Mouse (Mus musculus) hindbrain, embryonic 14.5 days (tissue): Measurements from ENCODE around the gene Dach1. TPM values are rescaled to one million over a fixed set of nuclear protein-coding genes. Genes with fewer than 3 reads are reported as not detected.

ENCODE experiments used
- ATAC-seq: fragments of 200-750 bp; cut with Nextera tagmentation; 2 replicates; pipeline ENCODE4 v1.8.0; 2017; ENCODE audit warnings: moderate number of reproducible peaks, mild to moderate bottlenecking, moderate TSS enrichment, moderate library complexity; ENCODE audit not compliant: low FRiP score
- DNase-seq: peaks from one replicate; pipeline ENCODE4 v3.0.0-alpha.2; 2015; ENCODE audit warnings: low spot score
- H3K27ac ChIP-seq: fragments of 300-500 bp; sonication (generic); 2 replicates; pipeline ENCODE4 v1.5.1; 2014; ENCODE audit warnings: mild to moderate bottlenecking, moderate library complexity
- H3K27me3 ChIP-seq: fragments of 300-500 bp; sonication (generic); 2 replicates; pipeline ENCODE4 v1.6.1; 2014; ENCODE audit warnings: mild to moderate bottlenecking, low read length, mixed read lengths; ENCODE audit not compliant: control insufficient read depth, insufficient read depth
- H3K36me3 ChIP-seq: fragments of 300-500 bp; sonication (generic); replicated peaks from 2 replicates; pipeline ENCODE4 v1.6.1; 2014; ENCODE audit not compliant: control insufficient read depth, insufficient read depth
- H3K4me1 ChIP-seq: fragments of 300-500 bp; sonication (generic); replicated peaks from 2 replicates; pipeline ENCODE4 v1.6.1; 2014; ENCODE audit warnings: antibody characterized with exemption, low read length, mixed read lengths; ENCODE audit not compliant: control insufficient read depth, insufficient read depth
- H3K4me2 ChIP-seq: fragments of 300-500 bp; sonication (generic); replicated peaks from 2 replicates; pipeline ENCODE4 v1.6.1; 2014; ENCODE audit warnings: mild to moderate bottlenecking, moderate library complexity
- H3K4me3 ChIP-seq: fragments of 300-500 bp; sonication (generic); replicated peaks from 2 replicates; pipeline ENCODE4 v1.5.1; 2014; ENCODE audit warnings: mild to moderate bottlenecking, low read length
- H3K9ac ChIP-seq: fragments of 300-500 bp; sonication (generic); 2 replicates; pipeline ENCODE4 v1.6.1; 2014
- H3K9me3 ChIP-seq: fragments of 300-500 bp; sonication (generic); 2 replicates; pipeline ENCODE4 v1.6.1; 2016; ENCODE audit warnings: low read length; ENCODE audit not compliant: control insufficient read depth
- WGBS: fragments of 180-500 bp; shearing (Covaris S2); extraction: QIAGEN DNeasy Blood & Tissue Kit; methylation state at CpG from one replicate; pipeline ENCODE4 v1.1.7; 2014; 5-methylcytosine and 5-hydroxymethylcytosine counted together
- polyA plus RNA-seq: library from polyadenylated mRNA; unstranded; fragments of >200 nt; fragmentation: Nextera tagmentation; extraction: Ambion mirVana; gene quantifications from 2 replicates; pipeline ENCODE4 v1.2.1, GENCODE M21; 2014

The Dach1 gene
- polyA plus RNA-seq, 1 experiment from 2014 or later = 24.7 TPM

DNA sequence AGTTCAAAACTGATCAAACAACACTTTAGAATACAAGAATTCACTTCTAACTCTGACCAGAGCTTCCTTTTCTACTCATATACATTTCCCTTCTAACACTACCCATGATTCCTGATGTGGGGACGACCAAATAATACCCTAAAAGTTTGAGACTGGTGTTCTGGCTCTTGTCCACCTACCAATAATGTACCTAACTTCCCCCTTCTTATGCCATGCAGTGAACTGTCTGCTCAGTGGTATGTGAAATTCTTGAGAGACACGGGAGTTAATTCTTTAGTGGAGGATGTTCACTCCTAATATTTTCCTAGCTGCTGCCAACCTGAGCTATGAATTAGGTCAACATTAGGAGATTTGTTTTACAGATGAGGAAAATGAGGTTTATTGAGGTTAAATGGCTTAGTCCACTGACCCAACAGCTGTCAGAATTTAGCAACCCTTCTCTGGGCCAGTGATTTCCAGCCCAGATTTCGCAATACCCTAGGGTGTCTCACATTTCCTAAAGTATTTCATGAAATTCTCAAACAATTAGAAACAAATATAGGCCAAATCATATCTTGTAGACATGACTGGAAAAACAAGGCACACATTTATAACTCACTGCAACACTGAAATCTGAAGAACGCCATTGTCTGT lies 102.2 kb downstream of the Dach1 start:
- 80% methylated on average over 4 of the region's 4 CpGs for WGBS

DNA sequence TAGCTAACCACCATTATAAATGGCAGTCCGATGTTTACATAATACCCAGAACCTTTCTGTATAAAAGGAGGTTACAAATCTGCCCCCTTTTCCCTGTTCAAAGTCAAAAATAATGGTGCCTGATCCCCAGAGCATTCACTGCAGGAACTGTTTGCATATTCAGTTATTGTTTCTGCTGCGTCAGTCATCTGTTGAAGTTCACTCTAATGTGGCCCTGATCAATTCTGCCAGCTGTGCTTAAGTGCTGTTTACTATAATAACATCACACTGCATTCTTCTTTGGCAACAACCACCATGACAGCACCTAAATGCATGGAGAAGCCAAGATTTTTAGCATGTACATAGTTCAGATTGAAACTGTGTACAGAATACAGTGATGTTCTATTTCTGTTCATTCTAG lies 105.4 kb downstream of the Dach1 start:
- DNase-seq (no peak), ATAC-seq (no peak)
- H3K9ac ChIP-seq = no peak overlapping the region
- no peak overlapping the region for H3K4me3 ChIP-seq
- H3K36me3 ChIP-seq = no peaks in the 10 kb centered on the region
- no peak overlapping the region for H3K4me2 ChIP-seq
- no peak overlapping the region for H3K27ac ChIP-seq
- no peaks in the 10 kb centered on the region for H3K27me3 ChIP-seq
- H3K9me3 ChIP-seq = no peaks in the 10 kb centered on the region
- peaks cover 9% of the 10 kb centered on the region for H3K4me1 ChIP-seq
- WGBS = 20% methylated on average over 2 of the region's 2 CpGs

More for the DNA sequence above, 102.2 kb downstream of the Dach1 start:
- H3K36me3 ChIP-seq = no peaks in the 10 kb centered on the region
- no peak overlapping the region for H3K4me2 ChIP-seq
- H3K27me3 ChIP-seq = no peaks in the 10 kb centered on the region
- no peak for DNase-seq
- H3K27ac ChIP-seq = no peak overlapping the region
- H3K9me3 ChIP-seq = no peaks in the 10 kb centered on the region
- H3K4me1 ChIP-seq = peaks cover 22% of the 10 kb centered on the region
- no peak overlapping the region for H3K9ac ChIP-seq
- no peak for ATAC-seq
- H3K4me3 ChIP-seq = no peak overlapping the region

DNA sequence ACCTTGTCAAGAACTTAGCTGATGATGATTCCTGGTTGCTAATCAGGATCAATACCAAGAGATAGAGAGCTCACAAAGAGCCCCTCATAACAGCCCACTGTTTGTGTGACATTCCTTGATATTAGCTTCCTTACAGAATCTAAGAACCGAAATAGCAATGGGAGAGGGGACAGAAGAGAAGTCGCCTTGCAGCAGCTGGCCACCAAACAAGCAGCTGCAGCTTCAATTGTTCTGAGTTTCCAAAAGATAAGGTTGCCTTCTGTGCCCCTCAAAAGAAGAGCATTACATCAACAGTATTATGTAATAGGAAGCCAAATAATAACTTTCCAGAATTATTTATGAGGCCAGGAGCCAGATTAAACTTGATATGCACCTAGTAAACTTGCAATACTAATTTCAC lies 120.2 kb downstream of the Dach1 start:
- WGBS = 8% methylated on average over 2 of the region's 2 CpGs
- H3K9ac ChIP-seq = no peak overlapping the region
- H3K36me3 ChIP-seq = no peaks in the 10 kb centered on the region
- no peaks in the 10 kb centered on the region for H3K27me3 ChIP-seq
- no peaks in the 10 kb centered on the region for H3K9me3 ChIP-seq
- H3K27ac ChIP-seq = no peak overlapping the region
- peaks cover 13% of the 10 kb centered on the region for H3K4me1 ChIP-seq
- H3K4me3 ChIP-seq = no peak overlapping the region
- DNase-seq (no peak), ATAC-seq (no peak)
- H3K4me2 ChIP-seq = no peak overlapping the region

DNA sequence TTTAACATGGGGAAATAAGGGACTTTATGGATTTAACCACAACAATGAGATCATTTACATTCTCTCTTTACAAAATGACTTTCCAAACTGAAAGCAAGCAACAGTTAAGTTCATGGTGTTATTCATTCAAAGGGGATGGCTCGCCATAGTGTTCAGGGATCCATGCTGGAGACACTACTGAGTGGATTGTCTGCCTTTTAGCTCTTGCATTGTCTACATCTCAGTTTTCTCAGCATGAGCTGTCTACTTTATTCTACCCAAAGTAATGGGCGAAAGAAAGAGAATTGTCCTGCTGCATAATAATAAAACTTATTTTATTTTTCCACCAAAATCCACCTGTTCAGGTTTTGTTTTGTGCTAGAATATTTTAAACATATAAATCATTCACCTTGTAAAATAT lies 121.2 kb downstream of the Dach1 start:
- H3K27me3 ChIP-seq = no peaks in the 10 kb centered on the region
- no peak overlapping the region for H3K4me2 ChIP-seq
- H3K27ac ChIP-seq = no peak overlapping the region
- no peak overlapping the region for H3K9ac ChIP-seq
- H3K36me3 ChIP-seq = no peaks in the 10 kb centered on the region
- no peak for ATAC-seq
- no peak for DNase-seq
- peaks cover 13% of the 10 kb centered on the region for H3K4me1 ChIP-seq
- H3K9me3 ChIP-seq = no peaks in the 10 kb centered on the region
- H3K4me3 ChIP-seq = no peak overlapping the region
- WGBS = 16% methylated on average over 2 of the region's 2 CpGs

DNA sequence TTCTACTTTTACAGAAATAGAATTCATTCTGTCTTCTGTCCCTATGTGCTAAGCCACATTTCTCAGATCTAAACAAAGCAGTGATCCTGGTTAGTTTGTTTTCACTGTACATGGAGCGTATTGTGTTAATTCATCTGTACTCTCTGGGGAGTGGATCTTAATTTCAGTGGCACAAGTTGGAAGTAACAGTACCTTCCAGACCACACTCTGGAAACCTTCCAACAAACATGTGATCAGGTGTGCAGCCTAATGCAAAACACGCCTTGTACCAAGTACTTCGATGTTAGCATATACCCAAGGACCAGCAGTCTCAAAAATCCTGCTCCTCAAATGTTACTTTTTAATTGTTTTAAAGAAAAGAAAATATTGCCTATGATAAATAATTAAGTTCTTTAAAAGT lies 121.9 kb downstream of the Dach1 start:
- Histone ChIP-seq H3K36me3 (no peaks in the 10 kb centered on the region), H3K4me2 (no peak overlapping the region; the same call in 1 of the 2 replicates), H3K4me3 (no peak overlapping the region), H3K4me1 (peaks cover 13% of the 10 kb centered on the region), H3K27me3 (no peaks in the 10 kb centered on the region), H3K9me3 (no peaks in the 10 kb centered on the region), H3K9ac (no peak overlapping the region), H3K27ac (no peak overlapping the region)
- 30% methylated on average over 3 of the region's 3 CpGs for WGBS
- DNase-seq (no peak), ATAC-seq (no peak)

DNA sequence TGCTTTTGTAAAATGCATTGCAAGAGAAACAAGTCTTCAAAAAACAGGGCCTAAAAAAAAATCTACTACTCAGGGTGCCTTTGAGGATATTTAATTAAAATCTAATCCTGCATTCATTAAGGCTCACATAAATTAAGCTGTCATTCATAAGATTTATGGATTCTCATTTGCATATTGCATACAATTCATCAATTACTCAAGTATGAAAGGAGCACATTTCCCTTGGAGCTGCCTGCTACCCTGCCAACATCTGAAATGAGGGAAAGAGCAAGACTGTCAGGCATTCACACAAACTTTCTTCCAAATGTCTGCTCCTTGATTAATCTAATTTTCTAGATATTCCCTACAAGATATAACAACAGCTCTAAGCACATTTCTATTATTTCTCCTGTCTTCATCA lies 122.6 kb downstream of the Dach1 start:
- no peak overlapping the region for H3K9ac ChIP-seq
- H3K27me3 ChIP-seq = no peaks in the 10 kb centered on the region
- DNase-seq = peak; percentile 71
- no peak for ATAC-seq
- peaks cover 13% of the 10 kb centered on the region for H3K4me1 ChIP-seq
- H3K36me3 ChIP-seq = no peaks in the 10 kb centered on the region
- no peak overlapping the region for H3K4me3 ChIP-seq
- no peak overlapping the region for H3K4me2 ChIP-seq
- no peaks in the 10 kb centered on the region for H3K9me3 ChIP-seq
- peak overlapping the region; percentile 24; the same call in 1 of the 2 replicates for H3K27ac ChIP-seq

GRCm38 (mm10) chr14:98038524-98038923 lies 131.0 kb downstream of the Dach1 start:
- H3K36me3 ChIP-seq = no peaks in the 10 kb centered on the region
- H3K9ac ChIP-seq = no peak overlapping the region
- no peak overlapping the region for H3K27ac ChIP-seq
- H3K9me3 ChIP-seq = no peaks in the 10 kb centered on the region
- 25% methylated on average over 1 of the region's 1 CpGs for WGBS
- no peaks in the 10 kb centered on the region for H3K4me1 ChIP-seq
- H3K4me3 ChIP-seq = no peak overlapping the region
- H3K27me3 ChIP-seq = no peaks in the 10 kb centered on the region
- H3K4me2 ChIP-seq = no peak overlapping the region
- no peak for ATAC-seq
- no peak for DNase-seq

DNA sequence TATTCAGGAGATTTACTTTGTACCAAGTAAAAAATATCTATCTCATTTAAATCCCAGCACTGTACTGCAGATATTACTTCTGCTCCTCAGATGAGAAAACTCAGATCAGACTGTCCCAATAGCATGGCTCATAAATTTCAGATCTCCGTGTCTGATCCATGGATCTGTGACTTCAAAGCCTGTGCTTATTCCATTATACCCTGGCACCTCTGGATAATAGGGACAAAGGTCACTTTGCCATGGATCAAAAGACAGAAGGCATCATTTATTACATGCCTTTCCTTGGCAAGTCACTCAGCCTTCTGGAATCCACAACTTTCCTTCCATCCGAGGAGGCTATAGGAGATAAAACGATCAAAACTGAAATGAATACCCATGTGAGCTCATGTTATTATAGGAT lies 132.4 kb downstream of the Dach1 start:
- no peak overlapping the region for H3K4me2 ChIP-seq
- 44% methylated on average over 3 of the region's 3 CpGs for WGBS
- no peaks in the 10 kb centered on the region for H3K27me3 ChIP-seq
- no peaks in the 10 kb centered on the region for H3K4me1 ChIP-seq
- H3K4me3 ChIP-seq = no peak overlapping the region
- H3K36me3 ChIP-seq = no peaks in the 10 kb centered on the region
- no peaks in the 10 kb centered on the region for H3K9me3 ChIP-seq
- no peak overlapping the region for H3K27ac ChIP-seq
- H3K9ac ChIP-seq = no peak overlapping the region
- ATAC-seq (no peak), DNase-seq (no peak)

DNA sequence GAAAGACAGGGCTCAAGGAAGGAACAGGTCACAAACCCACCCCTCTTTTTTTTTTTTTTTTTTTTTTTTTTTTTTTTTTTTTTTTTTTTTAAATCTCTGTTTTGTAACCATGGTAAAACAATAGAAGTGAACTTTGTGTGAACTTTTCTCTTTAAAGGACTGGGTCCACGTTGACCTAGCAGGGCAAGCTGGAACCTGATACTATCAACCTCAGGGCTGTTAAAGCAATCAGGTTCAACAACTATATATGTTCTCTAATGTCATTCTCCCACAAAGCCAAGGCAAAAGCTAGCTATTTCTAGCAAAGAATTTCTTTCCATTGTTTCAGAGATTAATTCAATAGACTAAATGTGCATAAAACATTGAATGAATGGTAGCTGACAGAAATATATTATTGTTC lies 134.3 kb downstream of the Dach1 start:
- no peaks in the 10 kb centered on the region for H3K4me1 ChIP-seq
- no peaks in the 10 kb centered on the region for H3K9me3 ChIP-seq
- DNase-seq (no peak), ATAC-seq (no peak)
- H3K27ac ChIP-seq = no peak overlapping the region
- no peaks in the 10 kb centered on the region for H3K27me3 ChIP-seq
- H3K4me3 ChIP-seq = no peak overlapping the region
- WGBS = 3% methylated on average over 1 of the region's 1 CpGs
- H3K36me3 ChIP-seq = no peaks in the 10 kb centered on the region
- H3K4me2 ChIP-seq = no peak overlapping the region
- H3K9ac ChIP-seq = no peak overlapping the region

GRCm38 (mm10) chr14:98023540-98023939 lies 146.0 kb downstream of the Dach1 start:
- Histone ChIP-seq H3K9me3 (no peaks in the 10 kb centered on the region), H3K4me3 (no peak overlapping the region), H3K27me3 (no peaks in the 10 kb centered on the region), H3K36me3 (no peaks in the 10 kb centered on the region), H3K9ac (no peak overlapping the region), H3K4me1 (peaks cover 8% of the 10 kb centered on the region), H3K4me2 (no peak overlapping the region), H3K27ac (no peak overlapping the region)
- DNase-seq (no peak), ATAC-seq (no peak)
- WGBS = 85% methylated on average over 4 of the region's 4 CpGs
